Mouse (Mus musculus): ENCODE data around the gene Ptprm. TPM values are rescaled to one million over a fixed set of nuclear protein-coding genes. Genes with fewer than 3 reads are reported as not detected.

Gene Ptprm
- polyA plus RNA-seq, 1 experiment from 2014 or later = 11.2 TPM

DNA sequence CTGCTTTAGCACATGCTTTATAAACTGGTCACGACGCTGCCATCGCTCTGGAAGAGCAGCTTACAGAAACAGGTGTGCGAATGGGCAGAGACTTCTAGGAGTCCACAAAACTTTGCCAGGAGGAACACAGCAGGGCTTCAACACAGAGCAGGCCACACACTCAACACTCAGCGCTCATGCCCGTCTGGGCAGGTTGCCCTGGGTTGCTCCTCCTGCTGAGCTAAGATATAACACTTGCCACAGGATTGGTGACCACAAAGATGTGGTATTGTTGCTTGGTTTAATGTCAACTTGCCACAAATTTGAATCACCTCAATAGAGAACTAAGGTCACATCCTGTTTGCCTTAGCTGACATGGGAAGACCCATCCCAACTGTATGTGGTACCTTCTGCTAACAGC, 88.0 kb downstream of the Ptprm start:
- no peaks in the 10 kb centered on the region for H3K9me3 ChIP-seq
- WGBS = 95% methylated on average over 6 of the region's 6 CpGs
- no peak overlapping the region for H3K4me3 ChIP-seq (replicated peaks)
- no peaks in the 10 kb centered on the region for H3K27me3 ChIP-seq (replicated peaks)
- H3K4me2 ChIP-seq (replicated peaks) = no peak overlapping the region
- H3K27ac ChIP-seq = no peak overlapping the region
- ATAC-seq = no peak
- no peaks in the 10 kb centered on the region for H3K4me1 ChIP-seq (replicated peaks)
- H3K9ac ChIP-seq = no peak overlapping the region
- H3K36me3 ChIP-seq = no peaks in the 10 kb centered on the region

DNA sequence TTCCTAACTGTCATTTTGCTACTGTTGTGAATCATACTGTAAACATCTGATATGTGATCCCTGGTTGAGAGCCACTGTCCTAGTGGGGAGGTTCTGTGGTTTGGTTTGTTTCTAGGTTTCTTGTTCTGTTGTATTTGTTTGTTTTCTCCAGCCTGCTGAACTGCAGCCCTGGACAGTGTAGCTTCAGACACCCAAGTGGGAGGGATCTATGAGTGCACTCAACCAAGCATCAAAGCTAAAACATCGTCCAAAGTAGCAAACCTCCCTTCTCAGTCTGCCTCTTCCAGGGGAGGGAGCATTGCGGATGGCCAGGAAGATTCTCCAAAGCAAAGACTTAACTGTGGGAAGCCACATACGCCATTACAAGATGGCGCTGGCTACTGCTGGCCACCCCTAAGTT, 88.7 kb downstream of the Ptprm start:
- 88% methylated on average over 4 of the region's 4 CpGs for WGBS
- H3K4me1 ChIP-seq (replicated peaks) = no peaks in the 10 kb centered on the region
- no peak overlapping the region for H3K27ac ChIP-seq
- H3K27me3 ChIP-seq (replicated peaks) = no peaks in the 10 kb centered on the region
- H3K36me3 ChIP-seq = no peaks in the 10 kb centered on the region
- no peak overlapping the region for H3K9ac ChIP-seq
- H3K4me3 ChIP-seq (replicated peaks) = no peak overlapping the region
- no peak overlapping the region for H3K4me2 ChIP-seq (replicated peaks)
- H3K9me3 ChIP-seq = no peaks in the 10 kb centered on the region
- no peak for ATAC-seq

DNA sequence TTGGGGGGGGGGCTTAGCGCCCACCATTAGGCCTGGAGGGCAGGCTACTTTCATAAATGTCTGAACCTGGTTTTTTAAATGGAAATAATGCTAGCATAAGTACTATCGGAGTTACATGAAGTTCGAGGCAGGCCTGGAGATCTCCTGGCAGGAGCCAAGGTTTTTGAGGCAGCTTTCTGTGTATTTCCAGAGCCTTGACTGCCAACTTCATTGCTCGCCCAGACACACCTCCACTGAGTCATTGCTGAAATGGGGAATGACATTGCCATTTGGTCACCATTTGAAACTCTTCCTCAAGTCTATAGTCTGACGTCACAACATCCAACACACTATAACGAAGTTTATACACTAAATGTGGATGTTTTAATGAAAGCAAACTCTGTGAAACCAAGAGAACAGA, 89.5 kb downstream of the Ptprm start:
- Histone ChIP-seq H3K9ac (no peak overlapping the region), H3K4me3 (replicated peaks) (no peak overlapping the region), H3K4me1 (replicated peaks) (no peaks in the 10 kb centered on the region), H3K36me3 (no peaks in the 10 kb centered on the region), H3K4me2 (replicated peaks) (no peak overlapping the region), H3K9me3 (no peaks in the 10 kb centered on the region), H3K27ac (no peak overlapping the region), H3K27me3 (replicated peaks) (no peaks in the 10 kb centered on the region)
- ATAC-seq = no peak
- 91% methylated on average over 6 of the region's 6 CpGs for WGBS

DNA sequence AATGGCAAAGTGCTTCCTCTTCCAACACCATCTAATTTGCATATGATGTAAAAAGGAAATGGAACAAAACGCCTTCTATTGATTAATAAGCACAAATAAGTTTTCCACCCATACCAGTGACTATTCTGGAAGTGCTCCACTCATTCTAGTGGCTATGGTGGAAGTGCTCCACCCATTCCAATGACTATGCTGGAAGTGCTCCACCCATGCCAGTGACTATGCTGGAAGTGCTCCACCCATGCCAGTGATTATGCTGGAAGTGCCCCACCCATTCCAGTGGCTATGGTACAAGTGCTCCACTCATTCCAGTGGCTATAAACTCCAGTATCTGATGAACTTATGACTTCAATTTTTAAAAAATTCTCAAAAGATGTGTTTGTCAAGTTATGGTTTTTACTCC, 91.2 kb downstream of the Ptprm start:
- no peak for ATAC-seq
- no peaks in the 10 kb centered on the region for H3K4me1 ChIP-seq (replicated peaks)
- no peak overlapping the region for H3K4me2 ChIP-seq (replicated peaks)
- no peak overlapping the region for H3K9ac ChIP-seq
- H3K27me3 ChIP-seq (replicated peaks) = no peaks in the 10 kb centered on the region
- H3K36me3 ChIP-seq = no peaks in the 10 kb centered on the region
- no peak overlapping the region for H3K4me3 ChIP-seq (replicated peaks)
- no peak overlapping the region for H3K27ac ChIP-seq
- no peaks in the 10 kb centered on the region for H3K9me3 ChIP-seq
- 68% methylated on average over 1 of the region's 1 CpGs for WGBS

DNA sequence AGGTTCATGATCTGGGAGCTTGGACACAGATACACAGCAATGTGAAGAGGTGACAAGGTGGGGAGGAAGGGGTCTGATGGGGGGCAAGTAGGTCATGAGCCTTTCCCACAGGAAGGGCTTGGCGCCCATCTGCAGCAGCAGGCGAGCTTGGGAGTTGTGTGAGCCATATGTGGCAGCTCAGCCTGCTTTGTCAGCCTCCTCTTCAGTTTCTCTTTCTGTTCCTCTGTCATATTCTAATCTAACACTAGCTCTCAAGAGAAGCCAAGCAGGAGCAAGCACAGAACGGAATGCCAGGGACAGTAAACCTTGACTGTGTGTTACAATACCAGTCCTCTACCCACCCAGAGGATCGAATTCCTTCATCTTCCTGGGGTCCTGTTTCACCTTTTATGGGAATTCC, 94.2 kb downstream of the Ptprm start:
- Histone ChIP-seq H3K27me3 (replicated peaks) (no peaks in the 10 kb centered on the region), H3K27ac (no peak overlapping the region), H3K9ac (no peak overlapping the region), H3K4me2 (replicated peaks) (no peak overlapping the region), H3K36me3 (no peaks in the 10 kb centered on the region), H3K9me3 (no peaks in the 10 kb centered on the region), H3K4me3 (replicated peaks) (no peak overlapping the region), H3K4me1 (replicated peaks) (no peaks in the 10 kb centered on the region)
- WGBS = 73% methylated on average over 4 of the region's 4 CpGs
- ATAC-seq = no peak

DNA sequence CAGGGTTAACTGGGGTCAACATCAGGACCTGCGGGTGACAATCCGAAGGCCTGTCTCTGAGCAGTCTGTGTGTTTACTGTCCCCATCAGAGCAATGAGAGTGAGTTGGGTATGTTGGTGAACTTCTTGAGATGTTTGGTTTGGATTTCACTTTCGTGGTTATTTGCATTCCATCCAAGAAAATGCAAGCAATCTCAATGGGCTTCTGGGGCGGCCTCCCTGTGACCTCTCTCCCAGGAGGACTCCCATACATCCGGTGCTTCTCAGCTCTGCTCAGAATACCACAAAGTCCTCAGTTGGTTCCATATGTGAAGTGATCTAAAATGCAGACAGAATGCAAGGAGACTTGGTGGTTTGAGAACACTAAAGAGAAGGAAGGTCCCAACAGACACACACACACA, 96.5 kb downstream of the Ptprm start:
- 47% methylated on average over 5 of the region's 5 CpGs for WGBS
- ATAC-seq = no peak

DNA sequence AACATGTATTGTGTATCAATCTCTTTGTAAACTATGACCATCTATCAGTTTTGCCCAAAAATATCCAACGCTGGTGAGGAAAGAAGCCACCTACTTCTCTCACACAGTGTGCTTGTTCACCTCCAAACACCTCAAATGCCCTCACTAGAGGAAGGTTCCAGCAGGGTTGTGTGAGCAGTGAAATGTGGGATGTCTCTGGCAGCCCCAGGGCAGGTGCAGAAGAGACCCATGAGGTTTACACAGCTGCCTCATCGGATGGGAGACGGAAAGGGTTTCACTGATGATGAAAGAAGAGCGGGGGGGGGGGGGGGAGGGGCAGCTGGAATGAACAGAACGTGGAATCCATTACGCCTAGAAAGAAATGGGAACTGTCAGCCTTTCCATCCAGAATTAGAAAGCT, 98.1 kb downstream of the Ptprm start:
- H3K4me3 ChIP-seq (replicated peaks) = no peak overlapping the region
- no peaks in the 10 kb centered on the region for H3K27me3 ChIP-seq (replicated peaks)
- 82% methylated on average over 5 of the region's 6 CpGs for WGBS
- H3K4me2 ChIP-seq (replicated peaks) = no peak overlapping the region
- no peak overlapping the region for H3K9ac ChIP-seq
- H3K4me1 ChIP-seq (replicated peaks) = no peaks in the 10 kb centered on the region
- ATAC-seq = no peak
- H3K36me3 ChIP-seq = no peaks in the 10 kb centered on the region
- no peaks in the 10 kb centered on the region for H3K9me3 ChIP-seq
- H3K27ac ChIP-seq = no peak overlapping the region

More for the DNA sequence above, 96.5 kb downstream of the Ptprm start:
- H3K4me3 ChIP-seq (replicated peaks) = no peak overlapping the region
- no peak overlapping the region for H3K27ac ChIP-seq
- no peaks in the 10 kb centered on the region for H3K27me3 ChIP-seq (replicated peaks)
- H3K9ac ChIP-seq = no peak overlapping the region
- H3K4me1 ChIP-seq (replicated peaks) = no peaks in the 10 kb centered on the region
- no peaks in the 10 kb centered on the region for H3K9me3 ChIP-seq
- no peaks in the 10 kb centered on the region for H3K36me3 ChIP-seq
- H3K4me2 ChIP-seq (replicated peaks) = no peak overlapping the region

DNA sequence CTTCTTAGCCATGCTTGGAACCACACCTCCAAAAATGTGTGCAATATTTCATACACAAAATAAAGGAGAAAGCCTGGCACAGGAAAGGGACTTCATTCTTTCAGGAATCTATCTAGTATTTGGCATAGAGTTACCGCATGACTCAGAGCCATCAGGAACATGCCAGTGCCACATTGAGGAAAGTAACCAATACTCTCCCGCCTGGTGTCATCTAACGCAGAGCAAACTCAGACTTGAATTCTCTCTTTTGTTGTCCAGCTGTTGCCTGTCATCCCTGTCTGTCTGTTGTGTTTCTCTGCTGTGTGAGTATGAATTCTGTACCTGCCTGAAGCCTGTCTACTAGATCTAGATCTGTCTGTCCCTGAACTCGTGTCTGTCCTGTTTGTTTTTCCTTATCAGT, 100.8 kb downstream of the Ptprm start:
- Histone ChIP-seq H3K36me3 (no peaks in the 10 kb centered on the region), H3K4me2 (replicated peaks) (no peak overlapping the region), H3K9ac (no peak overlapping the region), H3K9me3 (no peaks in the 10 kb centered on the region), H3K4me1 (replicated peaks) (no peaks in the 10 kb centered on the region), H3K27me3 (replicated peaks) (no peaks in the 10 kb centered on the region), H3K27ac (no peak overlapping the region), H3K4me3 (replicated peaks) (no peak overlapping the region)
- 50% methylated on average over 4 of the region's 4 CpGs for WGBS
- no peak for ATAC-seq

DNA sequence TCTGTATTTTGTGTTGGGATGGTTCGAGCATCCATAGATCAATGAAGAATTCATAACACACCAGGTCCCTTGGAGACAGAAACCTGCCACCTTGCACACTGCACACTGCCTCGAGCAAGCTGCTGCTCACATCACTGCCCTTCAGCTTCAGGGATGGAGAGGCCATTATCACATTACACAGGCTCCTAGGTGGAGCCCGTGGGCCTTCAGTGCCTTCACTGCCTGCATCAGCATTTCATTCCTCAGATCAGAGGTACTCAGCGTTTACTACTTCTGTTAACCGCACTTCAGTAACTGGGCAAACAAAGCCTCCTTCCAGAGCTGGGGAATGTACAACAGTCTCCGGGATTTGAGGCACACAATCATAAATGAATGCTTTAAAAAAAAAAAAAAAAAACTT, 101.3 kb downstream of the Ptprm start:
- ATAC-seq = no peak
- H3K27ac ChIP-seq = no peak overlapping the region
- no peaks in the 10 kb centered on the region for H3K4me1 ChIP-seq (replicated peaks)
- no peak overlapping the region for H3K9ac ChIP-seq
- WGBS = 48% methylated on average over 6 of the region's 6 CpGs
- H3K4me3 ChIP-seq (replicated peaks) = no peak overlapping the region
- no peaks in the 10 kb centered on the region for H3K27me3 ChIP-seq (replicated peaks)
- H3K36me3 ChIP-seq = no peaks in the 10 kb centered on the region
- H3K4me2 ChIP-seq (replicated peaks) = no peak overlapping the region
- no peaks in the 10 kb centered on the region for H3K9me3 ChIP-seq

DNA sequence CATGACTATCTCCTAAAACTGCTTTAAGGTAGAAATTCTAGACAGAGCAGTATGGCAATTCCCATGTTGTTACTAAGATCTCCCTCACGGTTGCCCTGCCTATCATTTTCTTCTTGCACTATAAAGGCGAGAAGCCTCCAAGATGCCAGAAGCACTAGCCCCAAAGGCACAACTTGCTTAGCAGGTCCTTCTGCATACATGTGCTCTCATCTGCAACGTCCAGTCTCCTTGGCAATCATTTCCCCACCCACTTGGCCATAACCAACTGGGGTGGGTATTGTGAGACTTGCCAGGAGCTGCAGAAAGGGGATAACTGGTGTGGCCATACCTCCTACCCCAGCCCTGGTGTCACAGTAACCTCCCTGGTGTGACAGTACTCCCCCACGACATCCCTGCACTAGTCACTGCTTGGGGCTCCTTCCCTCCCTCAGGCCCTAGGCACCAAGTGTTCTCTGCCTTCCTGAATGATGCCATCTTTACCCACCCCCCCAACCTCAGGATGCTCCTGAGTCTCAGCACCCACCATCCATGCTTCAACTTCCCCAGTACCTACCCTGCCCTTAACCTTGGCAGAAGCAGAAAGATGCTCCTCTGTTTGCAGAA, 108.9 kb downstream of the Ptprm start:
- H3K9ac ChIP-seq = no peak overlapping the region
- no peak for ATAC-seq
- H3K4me1 ChIP-seq (replicated peaks) = no peaks in the 10 kb centered on the region
- H3K4me3 ChIP-seq (replicated peaks) = no peak overlapping the region
- no peaks in the 10 kb centered on the region for H3K9me3 ChIP-seq
- WGBS = 56% methylated on average over 4 of the region's 4 CpGs
- no peak overlapping the region for H3K27ac ChIP-seq
- H3K36me3 ChIP-seq = no peaks in the 10 kb centered on the region
- no peak overlapping the region for H3K4me2 ChIP-seq (replicated peaks)
- H3K27me3 ChIP-seq (replicated peaks) = no peaks in the 10 kb centered on the region

DNA sequence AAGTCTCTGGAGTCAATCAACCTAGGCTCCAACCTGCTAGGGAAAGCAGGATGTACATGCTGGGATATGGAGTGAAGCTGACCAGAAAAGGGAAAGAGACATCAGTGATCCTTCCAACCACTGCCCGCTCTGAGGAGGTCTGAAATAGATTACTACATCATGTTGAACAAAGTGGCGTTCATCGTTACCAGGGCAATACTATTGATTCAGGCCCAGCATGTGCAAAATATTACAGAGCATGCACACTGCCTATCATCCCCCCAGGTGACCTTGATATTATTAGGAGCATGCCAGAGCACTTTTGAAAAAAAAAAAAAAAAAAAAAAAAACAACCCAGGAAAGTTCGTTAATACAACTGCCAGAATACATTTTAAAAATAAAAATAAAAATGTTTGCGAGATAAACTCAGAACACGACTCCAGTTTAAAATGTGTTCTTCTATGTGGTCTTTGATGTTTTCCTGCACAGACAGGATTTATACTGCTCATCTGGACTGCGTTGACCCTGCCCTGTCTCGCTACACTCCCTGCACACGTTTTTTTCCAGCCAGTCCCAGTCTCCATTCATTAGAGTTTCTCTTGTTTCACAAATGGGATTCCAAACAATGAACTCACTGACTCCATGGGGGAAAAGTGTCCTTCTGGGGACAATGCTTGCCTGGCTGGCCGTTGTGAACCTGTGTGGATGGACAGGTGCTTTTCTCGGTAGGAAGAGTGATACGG, 111.3 kb downstream of the Ptprm start:
- H3K4me2 ChIP-seq (replicated peaks) = no peak overlapping the region
- no peak for ATAC-seq

DNA sequence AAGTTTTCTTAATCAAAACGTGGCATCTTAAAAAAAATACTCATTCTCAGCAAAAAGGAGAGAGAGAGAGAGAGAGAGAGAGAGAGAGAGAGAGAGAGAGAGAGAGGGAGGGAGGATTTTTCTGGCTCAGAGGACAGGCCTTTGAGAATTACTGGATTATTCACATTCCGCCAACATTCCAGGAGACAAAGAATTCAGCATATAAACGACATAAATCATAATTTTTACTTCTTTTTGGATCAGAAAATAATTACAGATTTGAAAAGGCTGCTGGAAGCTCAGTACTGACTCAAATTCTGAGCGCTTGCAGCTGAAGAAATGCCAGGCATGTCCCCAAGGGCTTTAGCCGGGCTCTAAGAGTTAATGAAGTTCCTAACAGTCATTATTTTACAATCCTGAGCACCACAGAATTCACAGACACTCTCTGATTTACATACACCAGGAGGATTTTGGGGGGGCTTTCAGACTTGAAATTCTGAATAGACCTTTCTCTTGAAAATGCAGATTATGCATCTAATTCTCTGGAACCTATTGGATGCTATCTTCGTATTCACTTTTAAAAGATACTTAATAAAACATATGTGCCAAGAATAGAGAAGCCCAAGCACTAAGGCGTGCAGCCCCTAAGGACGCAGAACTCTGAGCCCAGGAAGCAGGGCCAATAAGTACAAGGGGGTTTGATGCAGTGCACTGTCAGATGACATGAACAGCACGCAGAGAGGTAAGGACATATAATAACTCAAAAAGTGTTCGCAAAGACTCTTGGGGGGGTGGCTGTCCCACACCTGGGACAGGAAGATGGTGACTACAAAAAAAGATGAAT, 112.1 kb downstream of the Ptprm start:
- 51% methylated on average over 10 of the region's 10 CpGs for WGBS
- no peak overlapping the region for H3K27ac ChIP-seq
- H3K9me3 ChIP-seq = no peaks in the 10 kb centered on the region

More for the DNA sequence above, 111.3 kb downstream of the Ptprm start:
- WGBS = 65% methylated on average over 12 of the region's 12 CpGs
- H3K4me1 ChIP-seq (replicated peaks) = no peaks in the 10 kb centered on the region
- H3K9me3 ChIP-seq = no peaks in the 10 kb centered on the region
- no peak overlapping the region for H3K4me3 ChIP-seq (replicated peaks)
- H3K36me3 ChIP-seq = no peaks in the 10 kb centered on the region
- H3K27me3 ChIP-seq (replicated peaks) = no peaks in the 10 kb centered on the region
- H3K27ac ChIP-seq = no peak overlapping the region
- H3K9ac ChIP-seq = no peak overlapping the region

More for the DNA sequence above, 112.1 kb downstream of the Ptprm start:
- Histone ChIP-seq H3K4me3 (replicated peaks) (no peak overlapping the region), H3K9ac (no peak overlapping the region), H3K4me2 (replicated peaks) (no peak overlapping the region), H3K27me3 (replicated peaks) (no peaks in the 10 kb centered on the region), H3K4me1 (replicated peaks) (no peaks in the 10 kb centered on the region), H3K36me3 (no peaks in the 10 kb centered on the region)
- ATAC-seq = no peak

Data from intestine, embryonic 15.5 days (tissue).